Mouse (Mus musculus) heart, postnatal 0 days (tissue): ENCODE measurements at regions not wholly inside any gene's neighbourhood (a gene's known extent, or its start where the extent isn't known, plus 50 kb on each side); places are given as distances from the start of the nearest gene placed in this dataset.

ENCODE experiments used
- CTCF ChIP-seq: IDR thresholded peaks from 2 replicates; pipeline ENCODE4 v1.5.1; 2016; ENCODE audit warnings: antibody characterized with exemption, control low read depth, low read depth
- EP300 ChIP-seq: IDR thresholded peaks from 2 replicates; pipeline ENCODE4 v1.6.1; 2016; ENCODE audit warnings: antibody characterized with exemption, low read depth

DNA sequence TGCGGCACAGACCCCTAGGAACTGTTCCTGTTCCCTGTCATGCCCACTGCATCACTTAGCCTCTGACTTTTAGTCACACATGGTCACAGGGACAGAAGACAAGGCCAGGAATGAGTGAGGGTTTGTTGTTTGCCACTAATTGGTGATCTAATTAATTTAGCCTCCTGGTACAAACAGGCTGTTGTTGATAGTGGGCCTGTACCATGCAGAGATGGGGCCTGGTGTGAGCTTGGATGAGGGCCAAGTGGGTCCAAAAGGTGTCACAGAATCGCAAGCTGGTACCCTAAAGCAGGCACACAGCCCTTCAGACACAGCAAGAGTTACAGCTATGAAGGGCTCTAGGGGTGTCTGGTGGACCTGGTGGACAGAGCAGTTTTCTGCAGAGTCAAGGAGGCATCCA lies 421.2 kb upstream of the Mki67 start:
- TF ChIP-seq CTCF (no peak), EP300 (no peak)
